Mouse (Mus musculus) CH12.LX (cell line): Measurements from ENCODE around the gene Serpina1f.
"Not testable (repeated sequence)": the region's sequence is repeated elsewhere in the genome, so short reads cannot be mapped to it uniquely, and the experiment has no call there.

ENCODE experiments used
- CTCF ChIP-seq, 2 experiments: IDR thresholded peaks in 1 of 2; conservative IDR thresholded peaks in 1 of 2; 2 replicates each; pipeline ENCODE4 v1.5.1; 2011 to 2012; ENCODE audit warnings: low read depth in 2 of 2, low read length in 2 of 2, improper control_type of control experiment in 1 of 2, inconsistent platforms in 1 of 2, mild to moderate bottlenecking in 1 of 2, moderate library complexity in 1 of 2
- JUN ChIP-seq: IDR thresholded peaks from 2 replicates; pipeline ENCODE4 v1.6.1; 2011; ENCODE audit warnings: low read depth, mild to moderate bottlenecking, low read length, improper control_type of control experiment, moderate library complexity; ENCODE audit not compliant: insufficient read depth

- not testable (repeated sequence) for TF ChIP-seq JUN; CTCF (conservative IDR thresholded peaks at IDR 0.05 in 1 of 2, IDR thresholded peaks at IDR 0.05 in 1 of 2; ENCODE audit: low read depth in 2 of 2, low read length in 2 of 2)
Measured at GRCm38 (mm10) chr12:103735566-103735965, 40.2 kb upstream of the Serpina1f start.
